Mouse (Mus musculus): ENCODE data around the gene Slc36a2. TPM values are rescaled to one million over a fixed set of nuclear protein-coding genes. Genes with fewer than 3 reads are reported as not detected.

The Slc36a2 gene
- polyA plus RNA-seq, 1 experiment from 2014 or later: 3.7 TPM

- ATAC-seq (ENCODE audit: borderline replicate concordance, extremely low read depth, low FRiP score, low TSS enrichment): peak; percentile 49; the same call in 1 of the 2 replicates
- Histone ChIP-seq H3K27ac (no peak overlapping the region), H3K4me2 (no peak overlapping the region), H3K9ac (no peak overlapping the region), H3K36me3 (no peaks in the 10 kb centered on the region), H3K4me1 (peaks cover 15% of the 10 kb centered on the region), H3K27me3 (no peaks in the 10 kb centered on the region), H3K4me3 (no peak overlapping the region), H3K9me3 (no peaks in the 10 kb centered on the region)
- 43% methylated on average over 7 of the region's 7 CpGs for WGBS
Observed at GRCm38 (mm10) chr11:55110566-55111169, 74.2 kb downstream of the Slc36a2 start.

- Histone ChIP-seq H3K36me3 (no peaks in the 10 kb centered on the region), H3K4me3 (no peak overlapping the region), H3K27ac (no peak overlapping the region), H3K4me1 (peaks cover 15% of the 10 kb centered on the region), H3K9me3 (no peaks in the 10 kb centered on the region), H3K27me3 (no peaks in the 10 kb centered on the region), H3K9ac (no peak overlapping the region), H3K4me2 (no peak overlapping the region)
- 83% methylated on average over 7 of the region's 7 CpGs for WGBS
- ATAC-seq (ENCODE audit: borderline replicate concordance, extremely low read depth, low FRiP score, low TSS enrichment): no peak
Observed at GRCm38 (mm10) chr11:55109521-55110300, 75.2 kb downstream of the Slc36a2 start.

Other genes with a start within 250 kb of the Slc36a2 start
- 14.9 and 17.5 TPM in 2 replicates for gene Tnip1, start 222.2 kb downstream of the Slc36a2 start, polyA plus RNA-seq (2015; fragmentation: Nextera tagmentation; extraction: Ambion mirVana)
- gene Anxa6, start 151.6 kb downstream of the Slc36a2 start, polyA plus RNA-seq (2015; fragmentation: Nextera tagmentation; extraction: Ambion mirVana): 422 and 428 TPM in 2 replicates
- gene Ccdc69, start 106.9 kb downstream of the Slc36a2 start, polyA plus RNA-seq (2015; fragmentation: Nextera tagmentation; extraction: Ambion mirVana): 2.9 and 3.8 TPM in 2 replicates
- gene Gm2a, start 87.0 kb downstream of the Slc36a2 start, polyA plus RNA-seq (2015; fragmentation: Nextera tagmentation; extraction: Ambion mirVana): 18.4 and 21.3 TPM in 2 replicates
- gene Slc36a3, start 33.4 kb downstream of the Slc36a2 start, polyA plus RNA-seq (2015; fragmentation: Nextera tagmentation; extraction: Ambion mirVana): not detected in 2 replicates
- gene Slc36a1, start 19.3 kb upstream of the Slc36a2 start, polyA plus RNA-seq (2015; fragmentation: Nextera tagmentation; extraction: Ambion mirVana): 2.0 and 2.6 TPM in 2 replicates
- gene Fat2, start 151.5 kb upstream of the Slc36a2 start, polyA plus RNA-seq (2015; fragmentation: Nextera tagmentation; extraction: Ambion mirVana): 0.29 and 0.41 TPM in 2 replicates
- 1,944 and 2,059 TPM in 2 replicates for gene Sparc, start 238.1 kb upstream of the Slc36a2 start, polyA plus RNA-seq (2015; fragmentation: Nextera tagmentation; extraction: Ambion mirVana)

All from lung, embryonic 15.5 days (tissue).